Mouse (Mus musculus) CH12.LX (cell line): ENCODE data around the gene Fam214b. TPM values are rescaled to one million over a fixed set of nuclear protein-coding genes. Genes with fewer than 3 reads are reported as not detected.

ENCODE experiments used
- DNase-seq: peaks from one replicate; pipeline ENCODE4 v3.0.0-alpha.2; 2013; ENCODE audit errors: extremely low read depth
- H3K27ac ChIP-seq: 2 replicates; pipeline ENCODE4 v1.5.1; 2012; ENCODE audit warnings: low read depth, mild to moderate bottlenecking, control low read depth, moderate library complexity; ENCODE audit not compliant: insufficient read depth
- H3K27me3 ChIP-seq: replicated peaks from 2 replicates; pipeline ENCODE3; 2012; ENCODE audit warnings: inconsistent platforms
- H3K36me3 ChIP-seq, 2 experiments: replicated peaks in 1 of 2; 2 replicates each; pipeline versions ENCODE3 to v1.6.1; 2012; ENCODE audit warnings: inconsistent platforms in 1 of 2, low read length in 1 of 2, mild to moderate bottlenecking in 1 of 2, mixed read lengths in 1 of 2, moderate library complexity in 1 of 2; ENCODE audit not compliant: control insufficient read depth in 1 of 2, insufficient read depth in 1 of 2
- H3K4me1 ChIP-seq, 2 experiments: 2 replicates each; pipeline ENCODE4 v1.6.1; 2012; ENCODE audit warnings: inconsistent platforms in 1 of 2, moderate library complexity in 1 of 2; ENCODE audit not compliant: insufficient read depth in 2 of 2, control insufficient read depth in 1 of 2
- H3K4me2 ChIP-seq: 2 replicates; pipeline ENCODE4 v1.6.1; 2012; ENCODE audit warnings: low read depth, mild to moderate bottlenecking, control low read depth; ENCODE audit not compliant: poor library complexity, insufficient read depth, severe bottlenecking
- H3K4me3 ChIP-seq, 3 experiments: fragments of 150-350 bp in 1 of 3; sonication (generic) in 1 of 3; replicated peaks in 1 of 3; 2 replicates each; pipeline versions ENCODE3 to v1.5.1; 2011 to 2012; ENCODE audit warnings: low read depth in 2 of 3, low read length in 2 of 3, mild to moderate bottlenecking in 2 of 3, moderate library complexity in 2 of 3, control low read depth in 1 of 3, improper control_type of control experiment in 1 of 3, inconsistent platforms in 1 of 3, mixed read lengths in 1 of 3; ENCODE audit not compliant: poor library complexity in 1 of 3
- H3K79me2 ChIP-seq: replicated peaks from 2 replicates; pipeline ENCODE4 v1.6.1; 2012; ENCODE audit warnings: mild to moderate bottlenecking, moderate library complexity; ENCODE audit not compliant: control insufficient read depth, poor library complexity, insufficient read depth, severe bottlenecking; ENCODE audit errors: extremely low read depth
- H3K9ac ChIP-seq: 2 replicates; pipeline ENCODE4 v1.6.1; 2012; ENCODE audit warnings: low read depth, mild to moderate bottlenecking, control low read depth, moderate library complexity; ENCODE audit not compliant: insufficient read depth
- H3K9me3 ChIP-seq: replicated peaks from 2 replicates; pipeline ENCODE3; 2012; ENCODE audit warnings: low read length, inconsistent platforms, mixed read lengths
- CHD2 ChIP-seq: IDR thresholded peaks from 2 replicates; pipeline ENCODE4 v1.6.1; 2011; ENCODE audit warnings: low read length, improper control_type of control experiment
- ELF1 ChIP-seq: IDR thresholded peaks from 2 replicates; pipeline ENCODE4 v1.6.1; 2014; ENCODE audit warnings: low read depth, mild to moderate bottlenecking, inconsistent platforms, low read length, improper control_type of control experiment
- IRF4 ChIP-seq: IDR thresholded peaks from 2 replicates; pipeline ENCODE4 v1.6.1; 2014; ENCODE audit warnings: low read depth, mild to moderate bottlenecking, inconsistent platforms, low read length, improper control_type of control experiment
- JUN ChIP-seq: IDR thresholded peaks from 2 replicates; pipeline ENCODE4 v1.6.1; 2011; ENCODE audit warnings: low read depth, mild to moderate bottlenecking, low read length, improper control_type of control experiment, moderate library complexity; ENCODE audit not compliant: insufficient read depth
- RAD21 ChIP-seq: IDR thresholded peaks from 2 replicates; pipeline ENCODE4 v1.6.1; 2011; ENCODE audit warnings: low read depth, mild to moderate bottlenecking, low read length, improper control_type of control experiment, moderate library complexity
- TBP ChIP-seq: conservative IDR thresholded peaks from 2 replicates; pipeline ENCODE4 v1.6.1; 2011; ENCODE audit warnings: low read depth, low read length, improper control_type of control experiment
- TCF12 ChIP-seq: IDR thresholded peaks from 2 replicates; pipeline ENCODE4 v1.6.1; 2014; ENCODE audit warnings: low read depth, mild to moderate bottlenecking, inconsistent platforms, low read length, improper control_type of control experiment
- USF1 ChIP-seq: IDR thresholded peaks from 2 replicates; pipeline ENCODE4 v1.6.1; 2014; ENCODE audit warnings: low read depth, mild to moderate bottlenecking, inconsistent platforms, low read length, improper control_type of control experiment
- USF2 ChIP-seq: conservative IDR thresholded peaks from 2 replicates; pipeline ENCODE4 v1.6.1; 2011; ENCODE audit warnings: low read depth, low read length, improper control_type of control experiment
- ZKSCAN1 ChIP-seq: IDR thresholded peaks from 2 replicates; pipeline ENCODE4 v1.6.1; 2012; ENCODE audit warnings: low read depth, inconsistent platforms, low read length, improper control_type of control experiment, borderline replicate concordance
- dilution Hi-C: fragments of 300-500 bp; cut with MboI; formaldehyde crosslinking; loops from 2 replicates; pipeline ENCODE4 v1.14.3; 2020; ENCODE audit warnings: low sequenced_read_pairs; ENCODE audit not compliant: extremely low pct_unique_long_range_greater_than_20kb, extremely low pct_ligation_motif_present
- in situ Hi-C: fragments of 300-500 bp; cut with MboI; formaldehyde crosslinking; loops from 3 replicates; pipeline ENCODE4 v1.14.3; 2019; ENCODE audit warnings: low sequenced_read_pairs, low pct_ligation_motif_present, low pct_unique_long_range_greater_than_20kb, mixed read lengths
- polyA plus RNA-seq: library from polyadenylated mRNA; unstranded; fragments of >175 nt; gene quantifications from 2 replicates; pipeline ENCODE4 v1.2.1, GENCODE M21; 2012; ENCODE audit warnings: low read depth; ENCODE audit not compliant: insufficient read length
- total RNA-seq, 2 experiments: library from RNA; depleted of rRNA; stranded (reverse); fragments of 300-350 nt in 1 of 2; fragments of >200 nt in 1 of 2; gene quantifications; 2 replicates each; pipeline ENCODE4 v1.2.3; 2012 to 2014

The Fam214b gene
- total and polyA plus RNA-seq, 3 experiments = 1.7 to 4.7 (median 3.3) TPM

GRCm38 (mm10) chr4:43021341-43021740 lies 24.7 kb downstream of the Fam214b start:
- Histone ChIP-seq H3K9ac (no peak overlapping the region), H3K36me3 (peaks cover 58 to 82% of the 10 kb centered on the region in 2 experiments)
- in situ Hi-C loops = loop anchor here (25.0 kb wide), 1 partner anchor 541 kb away; the partner anchor contains the start of genes Creb3 and Tln1

GRCm38 (mm10) chr4:43020876-43021275 lies 25.1 kb downstream of the Fam214b start:
- TF ChIP-seq ZKSCAN1 (no peak), USF2 (no peak), RAD21 (no peak)
- dilution Hi-C loops = no loop called here
- Histone ChIP-seq H3K27me3 (no peaks in the 10 kb centered on the region), H3K4me2 (no peak overlapping the region), H3K4me1 (peaks cover 7 to 13% of the 10 kb centered on the region in 2 experiments), H3K36me3 (peaks cover 58 to 80% of the 10 kb centered on the region in 2 experiments), H3K9me3 (no peaks in the 10 kb centered on the region), H3K79me2 (0 out of 2 replicates have a peak, but pooled peaks cover 5% of the 10 kb centered on the region), H3K4me3 (no peak overlapping the region), H3K27ac (no peak overlapping the region), H3K9ac (no peak overlapping the region)
- DNase-seq = no peak
- in situ Hi-C loops = loop anchor here (25.0 kb wide), 1 partner anchor 541 kb away; the partner anchor contains the start of genes Creb3 and Tln1

More at GRCm38 (mm10) chr4:43021341-43021740, 24.7 kb downstream of the Fam214b start:
- dilution Hi-C loops = no loop called here
- no peaks in the 10 kb centered on the region for H3K27me3 ChIP-seq
- H3K9me3 ChIP-seq = no peaks in the 10 kb centered on the region
- no peak overlapping the region for H3K4me3 ChIP-seq
- H3K79me2 ChIP-seq = 0 out of 2 replicates have a peak, but pooled peaks cover 5% of the 10 kb centered on the region
- no peak overlapping the region for H3K27ac ChIP-seq
- DNase-seq = no peak
- H3K4me1 ChIP-seq = peaks cover 7 to 15% of the 10 kb centered on the region in 2 experiments
- TF ChIP-seq ELF1 (no peak), CHD2 (no peak)
- H3K4me2 ChIP-seq = no peak overlapping the region

- DNase-seq = no peak
- H3K9ac ChIP-seq = no peak overlapping the region
- in situ Hi-C loops (loop anchor here (25.0 kb wide), 1 partner anchor 542 kb away; the partner anchor contains the start of genes Creb3 and Tln1), dilution Hi-C loops (no loop called here)
- H3K4me1 ChIP-seq = peaks cover 7 to 12% of the 10 kb centered on the region in 2 experiments
- H3K27ac ChIP-seq = no peak overlapping the region
- no peaks in the 10 kb centered on the region for H3K27me3 ChIP-seq
- no peak overlapping the region for H3K4me3 ChIP-seq
- no peak overlapping the region for H3K4me2 ChIP-seq
- 0 out of 2 replicates have a peak, but pooled peaks cover 5% of the 10 kb centered on the region for H3K79me2 ChIP-seq
- peaks cover 58 to 80% of the 10 kb centered on the region in 2 experiments for H3K36me3 ChIP-seq
- no peak for TF ChIP-seq TCF12
- TF ChIP-seq IRF4 = no peak
- no peak for TF ChIP-seq JUN
- TF ChIP-seq TBP = no peak
- no peak for TF ChIP-seq USF1
- no peaks in the 10 kb centered on the region for H3K9me3 ChIP-seq
Measured at GRCm38 (mm10) chr4:43019641-43020465, 26.2 kb downstream of the Fam214b start.
